Mouse (Mus musculus) cerebellum, adult 2 months (tissue): Measurements from ENCODE around the gene Lca5l. TPM values are rescaled to one million over a fixed set of nuclear protein-coding genes. Genes with fewer than 3 reads are reported as not detected.

Experiments used
- DNase-seq, 2 experiments: peaks; one replicate each; pipeline ENCODE4 v3.0.0; 2021
- H3K27ac ChIP-seq: fragments of 200-500 bp; 2 replicates; pipeline ENCODE4 v1.5.1; 2012; ENCODE audit warnings: low read length, control low read depth, inconsistent platforms; ENCODE audit not compliant: insufficient read depth
- H3K27me3 ChIP-seq: fragments of 200-500 bp; 2 replicates; pipeline ENCODE4 v1.6.1; 2012; ENCODE audit warnings: inconsistent platforms, mild to moderate bottlenecking, low read length, moderate library complexity; ENCODE audit not compliant: control insufficient read depth, insufficient read depth
- H3K4me1 ChIP-seq: fragments of 200-500 bp; 2 replicates; pipeline ENCODE4 v1.6.1; 2011; ENCODE audit warnings: low read length; ENCODE audit not compliant: control insufficient read depth, insufficient read depth
- H3K4me3 ChIP-seq: fragments of 200-500 bp; replicated peaks from 2 replicates; pipeline ENCODE3; 2011; ENCODE audit warnings: mild to moderate bottlenecking, low read depth, low read length, control low read depth; ENCODE audit not compliant: insufficient read depth
- CTCF ChIP-seq: fragments of 200-500 bp; IDR thresholded peaks from 2 replicates; pipeline ENCODE4 v1.5.1; 2011; ENCODE audit warnings: low read depth, mild to moderate bottlenecking, control low read depth, low read length, moderate library complexity, borderline replicate concordance; ENCODE audit not compliant: insufficient read depth
- POLR2A ChIP-seq: fragments of 200-500 bp; IDR thresholded peaks from 2 replicates; pipeline ENCODE4 v1.6.1; 2011; ENCODE audit warnings: low read length, control low read depth, borderline replicate concordance; ENCODE audit not compliant: insufficient read depth
- WGBS: fragments of 180-500 bp; shearing (Covaris S2); methylation state at CpG from one replicate; pipeline ENCODE4 v1.1.7; 2018; 5-methylcytosine and 5-hydroxymethylcytosine counted together
- polyA plus RNA-seq: library from polyadenylated mRNA; depleted of rRNA; stranded (reverse); fragments of >200 nt; gene quantifications from 2 replicates; pipeline ENCODE4 v1.2.3, GENCODE M21; 2012; rRNA removed

The Lca5l gene
- polyA plus RNA-seq, 1 experiment, result 2.1 TPM

- Histone ChIP-seq H3K4me1 (no peaks in the 10 kb centered on the region), H3K27ac (no peak overlapping the region), H3K4me3 (no peak overlapping the region), H3K27me3 (no peaks in the 10 kb centered on the region)
- TF ChIP-seq CTCF (no peak), POLR2A (no peak)
- WGBS, result 71% methylated on average over 4 of the region's 4 CpGs
- DNase-seq, result no peak
These were observed 82.4 kb downstream of the Lca5l start for GRCm38 (mm10) chr16:96109673-96110072.

Other genes starting within 250 kb of the Lca5l start
- 28.8 and 29.3 TPM in 2 replicates for gene Psmg1, start 201.3 kb downstream of the Lca5l start, polyA plus RNA-seq
- gene Brwd1, start 109.7 kb downstream of the Lca5l start, polyA plus RNA-seq, result 79.9 and 86.7 TPM in 2 replicates
- gene Hmgn1, start 64.5 kb downstream of the Lca5l start, polyA plus RNA-seq, result 76.0 and 78.7 TPM in 2 replicates
- 138 and 145 TPM in 2 replicates for gene Wrb, start 46.9 kb downstream of the Lca5l start, polyA plus RNA-seq
- 38.3 and 54.5 TPM in 2 replicates for gene Sh3bgr, start 8.2 kb upstream of the Lca5l start, polyA plus RNA-seq
- gene B3galt5, start 43.5 kb upstream of the Lca5l start, polyA plus RNA-seq, result 32.1 and 38.6 TPM in 2 replicates